Mouse (Mus musculus): Measurements from ENCODE around the gene Msrb3.

- TF ChIP-seq CTCF (IDR thresholded peaks at IDR 0.05; ENCODE audit: extremely low read depth, insufficient read length, insufficient replicate concordance, low read depth, low read length) (no peak), POLR2A (IDR thresholded peaks at IDR 0.05; ENCODE audit: low read depth, low read length) (no peak)
These were observed 162.3 kb downstream of the Msrb3 start for GRCm38 (mm10) chr10:120736508-120737069.
